Mouse (Mus musculus): Measurements from ENCODE around the gene Susd4.

The Susd4 gene

GRCm38 (mm10) chr1:182763716-182764461 is at the start of gene Susd4:
TSS of gene Susd4 (plus strand) at chr1:182763860.
- DNase-seq (ENCODE audit: low spot score): peak; percentile 77

- no peak for DNase-seq (ENCODE audit: low spot score)
These were observed 49.3 kb upstream of the Susd4 start for GRCm38 (mm10) chr1:182714236-182714935.

GRCm38 (mm10) chr1:182727541-182727940 is 36.1 kb upstream of the Susd4 start:
- no peak for DNase-seq (ENCODE audit: low spot score)

GRCm38 (mm10) chr1:182729002-182729401 is 34.7 kb upstream of the Susd4 start:
- DNase-seq (ENCODE audit: low spot score): no peak

- no peak for DNase-seq (ENCODE audit: low spot score)
These were observed 31.0 kb upstream of the Susd4 start for GRCm38 (mm10) chr1:182732695-182733094.

- DNase-seq (ENCODE audit: low spot score): no peak
These were observed 27.8 kb upstream of the Susd4 start for GRCm38 (mm10) chr1:182735891-182736290.

GRCm38 (mm10) chr1:182747081-182747480 is 16.6 kb upstream of the Susd4 start:
- no peak for DNase-seq (ENCODE audit: low spot score)

GRCm38 (mm10) chr1:182747834-182748233 is 15.8 kb upstream of the Susd4 start:
- DNase-seq (ENCODE audit: low spot score): no peak

GRCm38 (mm10) chr1:182749080-182749479 is 14.6 kb upstream of the Susd4 start, which contains the start of gene Ccdc185:
TSS of gene Ccdc185 (minus strand) at chr1:182749180.
- DNase-seq (ENCODE audit: low spot score): no peak

- DNase-seq (ENCODE audit: low spot score): no peak
These were observed 12.4 kb upstream of the Susd4 start for GRCm38 (mm10) chr1:182751301-182751700.

GRCm38 (mm10) chr1:182753694-182754093 is 10.0 kb upstream of the Susd4 start:
- DNase-seq (ENCODE audit: low spot score): no peak

GRCm38 (mm10) chr1:182754865-182755264 is 8.8 kb upstream of the Susd4 start:
- no peak for DNase-seq (ENCODE audit: low spot score)

- no peak for DNase-seq (ENCODE audit: low spot score)
These were observed 4.9 kb upstream of the Susd4 start for GRCm38 (mm10) chr1:182758783-182759182.

GRCm38 (mm10) chr1:182763191-182763715 is 407 bp upstream of the Susd4 start:
- no peak for DNase-seq (ENCODE audit: low spot score)

- peak; percentile 56 for DNase-seq (ENCODE audit: low spot score)
These were observed 1.1 kb downstream of the Susd4 start for GRCm38 (mm10) chr1:182764541-182765281.

GRCm38 (mm10) chr1:182775576-182775975 is 11.9 kb downstream of the Susd4 start:
- DNase-seq (ENCODE audit: low spot score): no peak

- peak; percentile 33 for DNase-seq (ENCODE audit: low spot score)
These were observed 13.2 kb downstream of the Susd4 start for GRCm38 (mm10) chr1:182776749-182777410.

- no peak for DNase-seq (ENCODE audit: low spot score)
These were observed 14.6 kb downstream of the Susd4 start for GRCm38 (mm10) chr1:182778225-182778624.

GRCm38 (mm10) chr1:182779024-182779520 is 15.4 kb downstream of the Susd4 start:
- no peak for DNase-seq (ENCODE audit: low spot score)

GRCm38 (mm10) chr1:182783774-182784173 is 20.1 kb downstream of the Susd4 start:
- no peak for DNase-seq (ENCODE audit: low spot score)

GRCm38 (mm10) chr1:182784784-182785183 is 21.1 kb downstream of the Susd4 start:
- no peak for DNase-seq (ENCODE audit: low spot score)

GRCm38 (mm10) chr1:182785504-182785903 is 21.8 kb downstream of the Susd4 start:
- DNase-seq (ENCODE audit: low spot score): no peak

Measured in embryo, embryonic 10.5 days (tissue).